Mouse (Mus musculus) layer of hippocampus, adult 2 months (tissue): ENCODE results near the gene Fam160b1. TPM values are rescaled to one million over a fixed set of nuclear protein-coding genes. Genes with fewer than 3 reads are reported as not detected.

Experiments used
- DNase-seq, 2 experiments: peaks; one replicate each; pipeline ENCODE4 v3.0.0; 2022; ENCODE audit warnings: low spot score in 2 of 2
- H3K27ac ChIP-seq: fragments of 200-600 bp; 2 replicates; pipeline ENCODE4 v1.8.1; 2022
- H3K4me3 ChIP-seq: fragments of 200-600 bp; 2 replicates; pipeline ENCODE4 v1.8.1; 2022; ENCODE audit warnings: mild to moderate bottlenecking
- CTCF ChIP-seq: fragments of 200-600 bp; conservative IDR thresholded peaks from 2 replicates; pipeline ENCODE4 v1.8.1; 2022; ENCODE audit warnings: antibody characterized with exemption, mild to moderate bottlenecking, moderate library complexity
- total RNA-seq, 2 experiments: library from RNA; stranded (reverse); gene quantifications; 2 replicates each; pipeline ENCODE4 v1.2.3; 2021

Fam160b1 gene
- total RNA-seq, 2 experiments from 2014 or later, result 21.2 to 22.7 TPM

GRCm38 (mm10) chr19:57328269-57328668 is 32.2 kb upstream of the Fam160b1 start:
- DNase-seq, result no peak
- no peak overlapping the region for H3K4me3 ChIP-seq
- H3K27ac ChIP-seq, result no peak overlapping the region
- TF ChIP-seq CTCF, result no peak

GRCm38 (mm10) chr19:57328792-57329191 is 31.7 kb upstream of the Fam160b1 start:
- Histone ChIP-seq H3K4me3 (no peak overlapping the region), H3K27ac (no peak overlapping the region)
- TF ChIP-seq CTCF, result peak; percentile 91
- peak in 1 of 2 experiments; percentile 61 for DNase-seq

GRCm38 (mm10) chr19:57330309-57330708 is 30.2 kb upstream of the Fam160b1 start:
- no peak for DNase-seq
- no peak overlapping the region for H3K4me3 ChIP-seq
- TF ChIP-seq CTCF, result peak; percentile 42

GRCm38 (mm10) chr19:57331237-57331636 is 29.2 kb upstream of the Fam160b1 start:
- Histone ChIP-seq H3K4me3 (no peak overlapping the region), H3K27ac (no peak overlapping the region)
- TF ChIP-seq CTCF, result no peak
- DNase-seq, result no peak

More at GRCm38 (mm10) chr19:57330309-57330708, 30.2 kb upstream of the Fam160b1 start:
- H3K27ac ChIP-seq, result no peak overlapping the region

GRCm38 (mm10) chr19:57333356-57333755 is 27.1 kb upstream of the Fam160b1 start:
- TF ChIP-seq CTCF, result no peak
- no peak for DNase-seq
- no peak overlapping the region for H3K4me3 ChIP-seq
- no peak overlapping the region for H3K27ac ChIP-seq

GRCm38 (mm10) chr19:57335135-57335534 is 25.3 kb upstream of the Fam160b1 start:
- Histone ChIP-seq H3K27ac (no peak overlapping the region), H3K4me3 (no peak overlapping the region)
- no peak for TF ChIP-seq CTCF
- no peak for DNase-seq

- no peak for TF ChIP-seq CTCF
- DNase-seq, result no peak
- no peak overlapping the region for H3K27ac ChIP-seq
- no peak overlapping the region for H3K4me3 ChIP-seq
These were observed 21.1 kb upstream of the Fam160b1 start for GRCm38 (mm10) chr19:57339281-57339864.

GRCm38 (mm10) chr19:57340900-57341742 is 19.4 kb upstream of the Fam160b1 start:
- Histone ChIP-seq H3K4me3 (no peak overlapping the region), H3K27ac (no peak overlapping the region)
- no peak for DNase-seq
- TF ChIP-seq CTCF, result no peak

GRCm38 (mm10) chr19:57343860-57344259 is 16.6 kb upstream of the Fam160b1 start:
- no peak overlapping the region for H3K4me3 ChIP-seq
- TF ChIP-seq CTCF, result no peak
- H3K27ac ChIP-seq, result no peak overlapping the region
- DNase-seq, result no peak

GRCm38 (mm10) chr19:57344678-57345077 is 15.8 kb upstream of the Fam160b1 start:
- no peak overlapping the region for H3K27ac ChIP-seq

GRCm38 (mm10) chr19:57349096-57349495 is 11.4 kb upstream of the Fam160b1 start:
- TF ChIP-seq CTCF, result no peak
- Histone ChIP-seq H3K27ac (no peak overlapping the region), H3K4me3 (no peak overlapping the region)
- DNase-seq, result no peak

More at GRCm38 (mm10) chr19:57344678-57345077, 15.8 kb upstream of the Fam160b1 start:
- no peak overlapping the region for H3K4me3 ChIP-seq
- no peak for DNase-seq
- no peak for TF ChIP-seq CTCF

GRCm38 (mm10) chr19:57352337-57352935 is 8.0 kb upstream of the Fam160b1 start:
- peak; percentile 26; the same call in 1 of the 2 replicates for TF ChIP-seq CTCF
- DNase-seq, result peak in 1 of 2 experiments; percentile 38
- H3K4me3 ChIP-seq, result no peak overlapping the region
- no peak overlapping the region for H3K27ac ChIP-seq

GRCm38 (mm10) chr19:57353228-57353627 is 7.3 kb upstream of the Fam160b1 start:
- Histone ChIP-seq H3K4me3 (no peak overlapping the region), H3K27ac (no peak overlapping the region)
- no peak for DNase-seq
- no peak for TF ChIP-seq CTCF
